Mouse (Mus musculus) liver, embryonic 11.5 days (tissue): Measurements from ENCODE around the gene Mypn. TPM values are rescaled to one million over a fixed set of nuclear protein-coding genes. Genes with fewer than 3 reads are reported as not detected.
A peak's percentile ranks its signal among the peaks of the same experiment; 100 is the strongest.

Experiments
- ATAC-seq: fragments of 200-750 bp; cut with Nextera tagmentation; replicated peaks from 2 replicates; pipeline ENCODE4 v1.8.0; 2017; ENCODE audit warnings: moderate number of reproducible peaks, mild to moderate bottlenecking, moderate TSS enrichment, moderate library complexity; ENCODE audit not compliant: low FRiP score
- DNase-seq: peaks from one replicate; pipeline ENCODE4 v3.0.0-alpha.2; 2017; ENCODE audit warnings: low spot score
- H3K27ac ChIP-seq: fragments of 300-500 bp; sonication (generic); 2 replicates; pipeline ENCODE4 v1.5.1; 2014; ENCODE audit warnings: mild to moderate bottlenecking, low read depth, low read length, control low read depth
- H3K27me3 ChIP-seq: fragments of 300-500 bp; sonication (generic); replicated peaks from 2 replicates; pipeline ENCODE4 v1.6.1; 2014; ENCODE audit warnings: low read length, mixed read lengths; ENCODE audit not compliant: control insufficient read depth, insufficient read depth
- H3K36me3 ChIP-seq: fragments of 300-500 bp; sonication (generic); 2 replicates; pipeline ENCODE4 v1.6.1; 2014; ENCODE audit warnings: mild to moderate bottlenecking, low read length, moderate library complexity, mixed read lengths; ENCODE audit not compliant: control insufficient read depth, insufficient read depth
- H3K4me1 ChIP-seq: fragments of 300-500 bp; sonication (generic); replicated peaks from 2 replicates; pipeline ENCODE4 v1.6.1; 2014; ENCODE audit warnings: low read length, mixed read lengths; ENCODE audit not compliant: control insufficient read depth, insufficient read depth
- H3K4me2 ChIP-seq: fragments of 300-500 bp; sonication (generic); 2 replicates; pipeline ENCODE4 v1.6.1; 2014; ENCODE audit warnings: mild to moderate bottlenecking, control low read depth, moderate library complexity
- H3K4me3 ChIP-seq: fragments of 300-500 bp; sonication (generic); 2 replicates; pipeline ENCODE4 v1.5.1; 2014; ENCODE audit warnings: low read depth, low read length, control low read depth
- H3K9ac ChIP-seq: fragments of 300-500 bp; sonication (generic); 2 replicates; pipeline ENCODE4 v1.6.1; 2014; ENCODE audit warnings: low read depth, low read length, control low read depth
- H3K9me3 ChIP-seq: fragments of 300-500 bp; sonication (generic); 2 replicates; pipeline ENCODE4 v1.6.1; 2016; ENCODE audit warnings: low read length, inconsistent platforms, mixed read lengths; ENCODE audit not compliant: control insufficient read depth
- WGBS: fragments of 180-500 bp; shearing (Covaris S2); extraction: QIAGEN DNeasy Blood & Tissue Kit; methylation state at CpG from one replicate; pipeline ENCODE4 v1.1.7; 2014; 5-methylcytosine and 5-hydroxymethylcytosine counted together
- polyA plus RNA-seq: library from polyadenylated mRNA; unstranded; fragments of >200 nt; fragmentation: Nextera tagmentation; extraction: Ambion mirVana; gene quantifications from 2 replicates; pipeline ENCODE4 v1.2.1, GENCODE M21; 2014

Mypn gene
- polyA plus RNA-seq, 1 experiment from 2014 or later = 0.16 TPM

GRCm38 (mm10) chr10:63065988-63066387 lies 137.8 kb downstream of the Mypn start:
- DNase-seq = peak; percentile 61
- Histone ChIP-seq H3K4me3 (no peak overlapping the region), H3K27ac (no peak overlapping the region), H3K36me3 (no peaks in the 10 kb centered on the region), H3K9me3 (no peaks in the 10 kb centered on the region), H3K4me1 (no peaks in the 10 kb centered on the region), H3K27me3 (no peaks in the 10 kb centered on the region), H3K9ac (no peak overlapping the region), H3K4me2 (no peak overlapping the region)
- 19% methylated on average over 5 of the region's 5 CpGs for WGBS
- ATAC-seq = peak; percentile 56; the same call in 1 of the 2 replicates

Other genes with a start within 250 kb of the Mypn start
- 5.7 and 9.8 TPM in 2 replicates for gene Rufy2, start 223.7 kb downstream of the Mypn start, polyA plus RNA-seq
- 52.6 and 57.1 TPM in 2 replicates for gene Hnrnph3, start 179.7 kb downstream of the Mypn start, polyA plus RNA-seq
- gene Pbld2, start 179.6 kb downstream of the Mypn start, polyA plus RNA-seq = 0.73 and 1.2 TPM in 2 replicates
- 1.9 and 2.5 TPM in 2 replicates for gene Pbld1, start 143.8 kb downstream of the Mypn start, polyA plus RNA-seq
- gene Atoh7, start 104.3 kb downstream of the Mypn start, polyA plus RNA-seq = not detected in 2 replicates
- 46.1 and 48.8 TPM in 2 replicates for gene Herc4, start 39.9 kb upstream of the Mypn start, polyA plus RNA-seq
- gene Sirt1, start 177.8 kb upstream of the Mypn start, polyA plus RNA-seq = 7.0 and 7.9 TPM in 2 replicates
- 18.7 and 19.5 TPM in 2 replicates for gene Dnajc12, start 178.5 kb upstream of the Mypn start, polyA plus RNA-seq
- gene Gm7075, start 217.8 kb upstream of the Mypn start, polyA plus RNA-seq = not detected in 2 replicates
- gene Ctnna3, start 226.1 kb upstream of the Mypn start, polyA plus RNA-seq = 0.30 and 0.40 TPM in 2 replicates